Mouse (Mus musculus): Measurements from ENCODE around the gene Thra.

- TF ChIP-seq CTCF (IDR thresholded peaks at IDR 0.05; ENCODE audit: extremely low read depth, insufficient read depth, insufficient read length, insufficient replicate concordance) = no peak
- no peak for TF ChIP-seq POLR2A (IDR thresholded peaks at IDR 0.05; ENCODE audit: low read depth, low read length)
Observed at GRCm38 (mm10) chr11:98740393-98741050, at the start of gene Thra.

Data from spleen, adult 2 months (tissue).